Mouse (Mus musculus) 3134 (cell line): ENCODE measurements around the gene Hnrnpa0.

Experiments used
- DNase-seq: peaks from one replicate; pipeline ENCODE4 v3.0.0-alpha.2; 2011; ENCODE audit warnings: low spot score; ENCODE audit not compliant: insufficient read length; ENCODE audit errors: extremely low read depth

Gene Hnrnpa0

DNA sequence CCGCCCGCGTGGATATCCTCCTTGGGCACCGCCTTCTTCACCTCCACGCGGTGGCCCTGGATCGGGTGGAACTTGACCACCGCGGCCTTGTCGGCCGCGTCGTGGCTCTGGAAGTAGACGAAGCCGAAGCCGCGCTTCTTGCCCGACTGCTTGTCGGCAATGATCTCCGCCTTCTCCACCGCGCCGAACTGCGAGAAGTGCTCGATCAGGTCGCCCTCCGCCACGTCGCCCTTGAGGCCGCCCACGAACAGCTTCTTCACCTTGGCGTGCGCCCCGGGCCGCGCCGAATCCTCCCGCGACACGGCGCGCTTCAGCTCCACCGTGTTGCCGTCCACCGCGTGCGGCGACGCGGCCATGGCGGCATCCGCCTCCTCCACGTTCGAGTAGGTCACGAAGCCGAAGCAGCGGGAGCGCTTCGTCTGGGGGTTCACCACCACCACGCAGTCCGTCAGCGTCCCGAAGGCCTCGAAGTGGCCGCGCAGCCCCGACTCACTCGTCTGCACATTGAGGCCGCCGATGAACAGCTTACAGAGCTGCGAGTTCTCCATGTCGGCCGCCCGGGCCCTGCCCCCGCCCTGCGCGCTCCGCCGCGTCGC lies 492 bp downstream of the Hnrnpa0 start:
- peak; percentile 76 for DNase-seq

DNA sequence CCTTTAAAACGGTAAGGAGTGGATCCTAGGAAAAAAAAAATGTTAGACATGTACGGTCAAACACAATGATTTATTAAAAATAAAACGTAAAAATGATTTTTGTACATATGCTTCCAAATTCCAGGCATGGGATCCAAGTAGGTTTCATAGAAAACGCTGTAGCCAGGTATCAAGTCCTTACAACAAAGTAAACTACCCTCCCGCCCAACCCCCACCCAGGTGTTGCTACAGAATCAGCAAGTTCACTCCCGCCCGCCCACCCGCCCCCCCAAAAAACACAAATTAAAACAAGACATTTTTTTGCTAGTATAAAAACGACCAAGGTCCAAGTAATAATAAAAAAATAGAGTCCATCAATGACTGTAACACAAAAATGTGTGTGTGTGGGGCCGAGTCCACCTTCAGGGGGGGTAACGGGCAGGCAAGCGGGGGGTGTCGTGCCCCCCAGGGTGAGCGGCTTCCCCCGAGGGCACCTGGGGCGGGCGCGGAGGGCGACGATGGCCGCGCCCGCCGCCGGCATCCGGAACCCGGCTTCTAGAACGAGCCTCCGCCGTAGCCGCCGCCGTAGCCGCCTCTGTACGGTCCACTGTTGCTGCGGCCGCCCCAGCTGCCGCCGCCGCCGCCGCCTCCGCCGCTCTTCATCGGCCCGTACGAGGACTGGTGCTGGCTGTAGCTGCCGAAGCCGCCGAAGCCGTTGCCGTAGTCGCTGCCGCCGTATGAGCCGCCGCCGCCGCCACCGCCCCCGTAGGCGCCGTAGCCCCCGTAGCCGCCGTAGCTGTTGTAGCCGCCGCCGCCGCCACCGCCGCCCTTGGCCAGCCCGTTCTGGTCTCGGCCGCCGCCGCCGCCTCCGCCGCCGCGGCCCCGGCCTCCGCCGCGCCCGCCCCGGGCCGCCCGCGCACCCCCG lies 1.2 kb downstream of the Hnrnpa0 start:
- DNase-seq = peak; percentile 26

DNA sequence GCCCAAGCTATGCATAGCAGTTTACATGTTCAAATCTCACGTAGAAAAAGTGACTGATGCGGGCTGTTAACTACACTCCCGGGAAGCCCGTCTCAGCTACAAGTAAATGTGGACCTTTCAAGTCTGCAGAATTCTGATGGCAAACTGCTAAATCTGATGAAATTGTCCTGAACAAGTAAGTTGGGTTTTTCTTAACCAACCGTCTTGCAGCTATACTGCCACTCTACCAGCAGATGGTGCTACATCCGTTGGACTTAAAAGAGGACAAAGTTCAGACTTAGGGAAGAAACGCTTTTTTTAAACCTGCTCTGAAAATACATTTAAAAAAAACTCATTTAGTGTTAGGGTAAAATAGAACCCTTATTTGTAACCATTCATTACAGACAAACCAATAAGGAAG lies 2.2 kb downstream of the Hnrnpa0 start:
- peak; percentile 38 for DNase-seq

DNA sequence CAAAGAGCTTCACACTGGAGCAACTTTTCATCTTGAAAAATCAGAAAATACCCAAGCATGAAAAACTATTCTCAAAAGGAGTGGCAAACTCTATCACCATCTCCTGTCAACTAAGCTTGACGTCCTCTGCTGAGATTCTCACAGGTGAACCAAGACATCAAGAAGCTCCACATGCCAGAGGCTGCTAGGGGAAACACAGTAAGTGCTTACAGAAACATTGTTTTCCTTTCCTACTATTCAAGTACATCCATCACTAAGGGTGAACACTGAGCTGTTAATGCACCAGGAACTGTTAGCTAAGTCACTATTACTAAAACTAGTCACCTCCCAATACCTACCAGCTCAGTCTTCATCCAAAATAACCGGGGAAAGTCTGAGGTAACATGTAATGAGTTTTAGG lies 3.4 kb downstream of the Hnrnpa0 start:
- DNase-seq = no peak

DNA sequence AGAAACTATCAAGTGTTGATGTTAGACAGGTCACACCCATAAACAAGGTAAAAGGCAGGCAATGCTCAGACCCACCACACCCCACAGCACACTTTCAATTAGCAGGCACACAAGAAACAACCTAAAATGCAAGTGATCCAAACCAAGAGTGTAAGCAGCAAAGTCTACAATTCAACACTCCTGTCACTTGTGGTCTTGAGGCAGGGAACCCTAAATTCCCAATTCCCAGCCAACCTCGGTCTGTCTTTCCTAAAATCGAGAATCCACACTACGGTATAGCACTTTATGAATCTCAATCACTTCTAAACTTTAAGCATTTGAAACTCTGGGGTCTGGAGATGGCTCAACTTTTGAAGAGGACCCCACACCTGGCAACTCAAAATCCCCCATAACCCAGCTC lies 4.1 kb downstream of the Hnrnpa0 start:
- no peak for DNase-seq

DNA sequence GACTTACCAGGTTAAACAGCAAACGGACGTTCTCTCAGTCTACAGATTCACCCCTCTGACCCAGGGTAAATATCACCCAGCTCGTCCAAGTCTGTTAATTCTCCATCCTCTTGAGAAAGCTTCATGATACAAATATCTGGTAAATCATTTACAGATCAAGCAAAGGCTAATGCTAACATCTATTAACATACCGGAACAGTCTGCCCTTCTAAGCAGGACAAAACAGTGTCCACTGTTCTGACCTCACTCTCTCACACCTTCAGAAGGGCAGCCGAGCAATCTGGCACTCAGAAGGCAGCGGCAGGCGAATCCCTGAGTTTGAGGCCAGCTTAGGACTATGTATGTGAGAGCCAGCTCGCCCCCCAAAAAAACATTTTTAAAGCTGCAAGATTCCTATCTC lies 5.0 kb downstream of the Hnrnpa0 start:
- DNase-seq = no peak

DNA sequence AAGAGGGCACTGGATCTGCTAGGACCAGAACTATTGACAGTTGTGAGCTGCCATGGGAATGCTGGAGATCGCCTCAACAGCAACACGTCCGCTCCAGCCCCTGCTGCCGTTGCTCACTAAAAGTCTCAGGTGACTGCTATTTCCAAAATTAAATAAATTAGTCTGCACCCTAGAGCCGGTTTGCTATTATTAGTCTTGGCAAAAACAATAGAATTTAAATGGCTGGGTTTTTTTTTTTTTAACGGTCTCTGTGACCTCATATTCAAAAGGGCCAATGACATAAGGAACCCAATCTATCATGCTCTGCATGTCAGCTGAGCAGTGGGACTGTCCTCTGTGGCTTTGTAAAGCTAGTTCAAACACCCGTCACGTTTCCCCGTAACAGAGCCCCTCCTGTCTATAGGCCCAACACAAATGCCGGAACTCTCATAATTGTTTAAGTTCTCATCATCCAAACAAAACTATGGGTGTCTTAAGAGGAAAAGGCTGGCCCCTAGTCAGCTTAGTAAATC lies 5.5 kb downstream of the Hnrnpa0 start:
- DNase-seq = no peak

DNA sequence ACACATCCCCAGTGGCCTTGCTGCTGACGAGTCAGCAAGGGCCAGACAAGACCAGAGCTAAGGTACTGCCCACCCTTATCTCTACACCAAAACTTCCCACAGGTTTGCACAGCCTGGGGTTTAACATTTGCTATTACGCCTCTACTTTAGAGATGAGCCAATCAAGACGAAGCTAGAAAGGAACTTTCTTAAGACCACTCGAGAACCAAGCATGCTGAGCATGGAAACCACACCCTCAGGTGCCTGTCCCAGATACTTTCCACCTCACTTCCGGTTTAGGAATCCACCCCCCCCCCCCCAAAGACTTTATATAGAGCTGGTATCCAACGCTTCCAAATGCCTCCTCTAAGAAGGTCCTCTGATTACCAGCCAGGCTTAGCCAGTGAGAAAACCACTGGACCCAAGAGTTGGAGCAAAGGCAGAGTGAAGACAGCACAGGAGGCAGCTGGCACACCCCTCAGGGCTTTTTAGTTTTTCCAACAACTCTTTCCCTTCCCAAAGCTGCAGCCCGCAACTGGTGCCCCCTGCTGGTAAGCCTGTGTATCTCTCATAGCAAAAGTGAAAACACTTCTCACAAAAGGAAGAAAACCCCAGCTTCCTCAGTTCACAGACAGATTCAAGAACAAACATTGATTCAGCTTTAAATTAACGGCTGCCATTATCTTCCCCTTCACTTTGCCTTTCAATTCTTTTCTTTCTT lies 10.9 kb downstream of the Hnrnpa0 start:
- DNase-seq = no peak

DNA sequence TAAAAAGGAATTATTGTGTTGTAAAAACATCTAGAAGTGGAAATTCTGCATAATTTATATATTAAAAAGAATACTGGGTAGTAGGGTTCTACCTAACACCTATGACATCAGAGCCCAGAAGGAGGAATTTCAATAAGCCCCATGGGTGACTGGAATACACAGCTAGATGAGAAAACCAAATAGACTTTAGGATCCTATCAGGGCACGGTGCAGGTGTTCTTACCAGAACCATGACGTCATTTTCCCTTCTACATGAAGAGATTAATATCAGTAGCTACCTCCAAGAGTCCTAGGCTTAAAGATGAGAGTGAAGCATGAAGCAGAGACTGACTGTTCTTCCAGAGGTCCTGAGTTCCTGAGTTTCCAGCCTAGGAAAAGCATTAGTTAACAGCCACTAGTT lies 11.6 kb downstream of the Hnrnpa0 start:
- DNase-seq = no peak

DNA sequence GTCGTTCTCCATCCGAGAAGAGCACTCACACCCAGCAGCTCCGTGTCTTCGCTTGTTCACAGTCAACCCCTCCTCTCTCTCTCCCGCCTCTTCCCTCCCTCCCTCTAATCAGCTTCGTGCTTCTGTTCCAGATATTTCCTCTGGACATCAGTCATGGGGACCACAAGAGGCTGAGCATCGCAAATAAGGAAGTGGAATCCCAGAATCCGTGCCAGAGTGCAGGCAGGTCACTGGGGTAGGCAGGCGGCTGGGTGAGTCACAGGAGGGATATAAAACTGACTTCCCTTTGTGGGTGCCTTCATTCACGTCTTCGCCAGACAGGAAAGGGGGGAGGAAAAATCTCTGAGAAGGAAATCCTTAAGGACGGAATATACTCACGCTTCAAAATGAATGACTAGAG lies 13.1 kb downstream of the Hnrnpa0 start:
- DNase-seq = peak; percentile 30

DNA sequence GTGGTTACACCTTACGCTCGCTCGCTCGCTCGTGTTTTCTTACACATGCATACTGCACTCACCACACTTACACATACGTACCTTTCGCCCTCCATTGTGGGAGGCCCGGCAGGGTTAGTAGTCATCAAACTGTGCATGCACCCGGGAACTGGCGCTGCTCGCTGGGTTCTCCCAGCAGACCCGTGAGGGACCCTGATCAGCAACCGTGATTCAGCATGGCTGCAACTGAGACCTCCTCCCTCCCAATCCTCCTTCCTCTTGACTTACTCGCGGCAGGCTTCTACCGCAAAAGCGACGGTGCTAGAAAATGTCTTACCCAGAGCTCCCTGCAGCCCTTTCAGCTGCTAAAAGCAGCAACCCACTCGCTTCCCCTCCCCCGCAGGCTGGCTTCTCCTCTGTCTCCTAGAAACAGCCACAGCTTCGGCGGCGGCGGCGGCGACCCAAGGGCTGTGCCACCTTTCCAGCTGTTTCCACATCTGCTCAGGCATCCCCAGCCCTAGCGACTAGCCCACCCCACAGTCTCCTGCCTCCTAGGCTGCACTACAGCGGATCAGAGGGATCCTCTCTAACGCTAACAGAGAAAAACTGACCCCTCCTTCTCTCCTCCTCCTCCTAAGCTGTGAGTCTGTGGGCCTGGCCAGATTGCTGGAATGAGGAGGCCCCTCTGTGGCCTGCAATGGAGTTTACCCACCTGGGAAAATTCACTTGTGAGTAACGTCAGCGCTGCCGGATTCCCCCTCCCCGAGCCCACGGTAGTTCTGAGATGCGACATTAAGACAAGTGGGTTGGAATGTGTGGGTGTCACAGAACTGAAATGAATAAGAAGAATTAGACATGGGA lies 15.1 kb downstream of the Hnrnpa0 start, which contains the start of gene Klhl3:
Klhl3 (minus strand) TSS at position 532 of the 840 bp plus-strand sequence.
- DNase-seq = no peak

DNA sequence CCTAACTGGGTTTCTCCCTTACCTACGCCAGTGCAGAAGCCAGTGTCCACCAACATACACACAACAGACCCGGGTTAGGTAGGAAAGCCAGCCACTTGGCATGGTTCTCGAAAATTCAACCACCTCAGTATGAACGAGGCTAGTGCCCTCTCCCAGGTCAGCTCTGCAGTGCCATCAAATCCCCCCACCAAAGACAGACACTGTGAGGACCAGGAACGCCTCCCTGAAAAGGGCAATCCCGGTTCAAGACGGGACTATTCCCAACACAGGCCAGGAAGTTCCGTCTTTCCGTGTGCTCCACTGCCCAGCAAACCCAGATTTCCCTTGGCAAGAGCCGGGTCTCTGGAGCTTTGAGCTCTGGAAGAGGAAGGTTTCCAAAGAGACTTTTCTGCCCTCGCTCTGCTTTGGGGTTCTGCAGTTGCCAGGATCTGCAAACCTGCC lies 15.7 kb downstream of the Hnrnpa0 start:
- DNase-seq = no peak

DNA sequence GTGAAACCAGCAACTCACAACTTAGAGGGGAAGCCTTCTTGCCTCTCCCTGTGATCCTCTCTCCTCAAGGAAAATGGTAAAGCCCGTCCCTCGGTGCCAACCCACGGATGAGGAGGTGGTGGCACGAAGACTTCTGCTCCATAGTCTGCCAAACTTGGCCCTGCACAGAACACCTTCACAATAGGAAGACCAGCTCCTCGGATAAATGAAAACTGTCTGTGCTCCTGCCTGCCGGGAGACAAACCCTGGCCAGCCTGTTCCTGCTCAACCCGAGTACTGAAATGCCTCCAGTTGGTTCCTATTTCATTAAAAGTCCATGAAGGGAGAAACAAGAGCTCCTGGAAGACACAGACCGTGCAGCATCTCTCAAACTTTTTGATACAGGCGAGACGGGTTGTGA lies 16.2 kb downstream of the Hnrnpa0 start:
- DNase-seq = no peak

DNA sequence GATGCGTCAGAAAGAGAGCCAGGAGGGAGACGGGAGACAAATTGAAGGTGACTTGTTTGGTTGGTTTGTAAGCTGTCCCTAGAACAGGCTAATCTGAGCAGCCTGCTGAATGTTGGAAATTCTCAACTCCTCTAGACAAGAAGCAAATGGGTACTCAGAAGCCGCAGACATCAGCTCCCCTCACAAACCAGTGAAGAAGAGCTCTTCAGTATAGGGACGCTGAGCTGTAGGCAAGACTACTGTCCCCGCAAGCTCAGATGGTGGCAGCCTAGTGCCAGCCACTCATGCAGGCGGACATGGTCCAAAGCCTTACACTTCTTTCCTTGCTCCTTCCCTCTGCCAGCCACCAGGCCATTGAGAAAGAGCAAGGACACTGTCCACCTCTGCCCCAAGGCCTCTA lies 17.1 kb downstream of the Hnrnpa0 start:
- no peak for DNase-seq

DNA sequence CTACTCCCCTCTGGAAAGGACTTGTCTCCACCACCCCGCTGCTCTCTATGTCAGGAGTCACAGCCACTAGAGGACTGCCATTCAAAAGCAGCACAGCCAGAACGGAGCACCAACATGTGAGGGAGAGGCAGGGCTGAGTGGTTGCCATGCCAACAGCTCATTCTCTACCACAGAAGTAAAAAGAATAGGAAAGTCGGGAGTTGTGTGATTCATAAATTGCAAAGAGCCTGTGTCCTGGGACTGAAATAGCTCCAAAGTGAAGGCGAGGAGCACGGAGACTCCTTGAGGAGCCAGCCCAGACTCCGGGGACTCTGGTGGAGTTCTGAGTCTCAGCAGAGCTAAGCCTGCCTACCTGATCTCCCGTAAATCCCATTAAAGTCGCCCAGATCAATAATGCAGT lies 37.7 kb downstream of the Hnrnpa0 start:
- DNase-seq = no peak

DNA sequence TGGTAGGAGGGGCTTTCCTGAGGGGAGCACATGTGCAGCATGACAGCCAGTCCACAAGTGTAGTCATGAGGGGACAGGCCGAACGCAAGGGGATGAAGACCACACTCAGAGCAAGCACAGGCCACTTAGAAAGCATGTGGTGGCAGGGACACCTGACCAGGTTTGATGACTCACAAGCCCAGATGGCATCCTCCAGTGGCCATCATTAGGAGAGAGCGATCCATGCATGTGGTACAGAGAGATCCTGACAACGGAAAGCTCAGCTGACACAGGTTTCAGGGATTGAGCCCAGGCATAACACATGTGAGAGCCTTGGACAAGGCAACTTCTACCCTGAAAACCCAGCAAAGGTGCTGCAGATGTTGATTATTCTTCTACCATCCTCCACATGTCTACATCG lies 44.0 kb downstream of the Hnrnpa0 start:
- DNase-seq = no peak

DNA sequence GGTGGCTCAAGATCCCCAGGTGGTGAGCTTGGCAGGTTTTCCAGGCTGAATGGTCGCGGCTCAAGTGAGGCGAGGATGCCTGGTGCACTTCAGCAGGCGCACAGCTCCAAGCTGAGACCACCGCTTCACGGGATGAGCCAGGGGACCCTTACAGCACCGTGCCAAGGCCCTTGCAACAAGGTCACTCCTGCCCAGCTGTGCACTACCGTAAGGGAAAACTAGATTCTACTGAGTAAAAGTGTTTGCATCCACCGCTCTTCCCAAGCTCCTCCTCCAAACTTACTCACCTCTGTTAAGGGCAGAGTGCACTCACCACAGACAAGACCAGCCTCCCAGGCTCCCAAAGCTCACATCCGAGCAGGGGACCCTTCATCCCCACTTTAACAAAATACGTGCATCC lies 44.8 kb downstream of the Hnrnpa0 start:
- DNase-seq = no peak

DNA sequence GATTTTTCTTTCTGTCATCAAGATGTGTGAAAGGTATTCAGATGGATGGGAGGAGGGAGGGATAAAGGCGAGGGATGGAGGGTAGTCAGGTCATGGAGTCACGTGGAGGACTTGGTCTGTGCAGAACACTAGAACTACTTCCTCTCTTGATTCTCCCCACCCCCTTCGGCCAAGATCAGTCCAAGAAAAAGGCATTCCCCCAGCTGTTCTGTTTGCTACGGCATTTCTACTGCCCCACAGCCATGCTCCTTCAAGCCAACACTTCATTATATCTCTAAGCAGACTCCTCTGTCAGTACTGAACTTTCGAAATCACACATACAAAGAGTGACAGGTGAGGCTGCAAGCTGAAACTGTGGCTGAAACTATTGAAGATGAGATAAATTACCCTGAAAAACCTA lies 45.3 kb downstream of the Hnrnpa0 start:
- DNase-seq = no peak

DNA sequence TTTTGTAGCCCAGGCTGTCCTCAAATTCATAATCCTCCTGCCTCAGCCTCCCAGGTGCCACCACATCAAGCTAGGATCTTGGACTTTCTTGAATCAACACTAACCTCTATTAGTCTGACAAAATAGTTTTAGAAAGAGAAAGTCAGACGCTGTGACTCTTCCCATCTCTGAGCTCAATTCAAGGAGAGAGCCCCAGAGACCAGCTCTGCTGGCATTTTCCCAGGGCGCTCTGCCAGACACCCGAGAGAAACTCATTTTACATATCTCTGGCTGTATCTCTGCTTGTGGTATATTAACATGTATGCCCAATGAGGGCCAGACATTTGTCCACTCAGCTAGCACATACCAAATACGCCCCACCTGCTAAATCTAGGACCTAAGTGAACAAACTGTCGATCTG lies 50.0 kb downstream of the Hnrnpa0 start:
- DNase-seq = no peak
